Mouse (Mus musculus) embryonic facial prominence, embryonic 15.5 days (tissue): ENCODE results near the gene Nr1d2. TPM values are rescaled to one million over a fixed set of nuclear protein-coding genes. Genes with fewer than 3 reads are reported as not detected.
"Not testable (repeated sequence)": the region's sequence is repeated elsewhere in the genome, so short reads cannot be mapped to it uniquely, and the experiment has no call there.

ENCODE experiments used
- ATAC-seq: fragments of 200-750 bp; cut with Nextera tagmentation; 2 replicates; pipeline ENCODE4 v1.8.0; 2017; ENCODE audit warnings: low read depth, moderate TSS enrichment; ENCODE audit not compliant: insufficient number of reproducible peaks, low FRiP score, low TSS enrichment
- H3K27ac ChIP-seq: fragments of 300-500 bp; sonication (generic); replicated peaks from 2 replicates; pipeline ENCODE4 v1.5.1; 2015; ENCODE audit warnings: mild to moderate bottlenecking, inconsistent platforms
- H3K27me3 ChIP-seq: fragments of 300-500 bp; sonication (generic); 2 replicates; pipeline ENCODE4 v1.6.1; 2015; ENCODE audit warnings: inconsistent platforms
- H3K36me3 ChIP-seq: fragments of 300-500 bp; sonication (generic); 2 replicates; pipeline ENCODE4 v1.6.1; 2015; ENCODE audit warnings: mild to moderate bottlenecking, inconsistent platforms
- H3K4me1 ChIP-seq: fragments of 300-500 bp; sonication (generic); 2 replicates; pipeline ENCODE4 v1.6.1; 2015; ENCODE audit warnings: inconsistent platforms
- H3K4me2 ChIP-seq: fragments of 300-500 bp; sonication (generic); replicated peaks from 2 replicates; pipeline ENCODE4 v1.6.1; 2015; ENCODE audit warnings: mild to moderate bottlenecking, inconsistent platforms
- H3K4me3 ChIP-seq: fragments of 300-500 bp; sonication (generic); replicated peaks from 2 replicates; pipeline ENCODE4 v1.5.1; 2015; ENCODE audit warnings: mild to moderate bottlenecking, inconsistent platforms
- H3K9ac ChIP-seq: fragments of 300-500 bp; sonication (generic); 2 replicates; pipeline ENCODE4 v1.6.1; 2015; ENCODE audit warnings: inconsistent platforms
- H3K9me3 ChIP-seq: fragments of 300-500 bp; sonication (generic); replicated peaks from 2 replicates; pipeline ENCODE4 v1.6.1; 2016; ENCODE audit warnings: inconsistent platforms
- WGBS: fragments of 180-500 bp; shearing (Covaris S2); methylation state at CpG from one replicate; pipeline ENCODE4 v1.1.7; 2015; 5-methylcytosine and 5-hydroxymethylcytosine counted together
- polyA plus RNA-seq: library from polyadenylated mRNA; unstranded; fragments of >200 nt; fragmentation: Nextera tagmentation; extraction: Ambion mirVana; gene quantifications from 2 replicates; pipeline ENCODE4 v1.2.1, GENCODE M21; 2015

The Nr1d2 gene
- polyA plus RNA-seq, 1 experiment from 2014 or later = 7.1 TPM

DNA sequence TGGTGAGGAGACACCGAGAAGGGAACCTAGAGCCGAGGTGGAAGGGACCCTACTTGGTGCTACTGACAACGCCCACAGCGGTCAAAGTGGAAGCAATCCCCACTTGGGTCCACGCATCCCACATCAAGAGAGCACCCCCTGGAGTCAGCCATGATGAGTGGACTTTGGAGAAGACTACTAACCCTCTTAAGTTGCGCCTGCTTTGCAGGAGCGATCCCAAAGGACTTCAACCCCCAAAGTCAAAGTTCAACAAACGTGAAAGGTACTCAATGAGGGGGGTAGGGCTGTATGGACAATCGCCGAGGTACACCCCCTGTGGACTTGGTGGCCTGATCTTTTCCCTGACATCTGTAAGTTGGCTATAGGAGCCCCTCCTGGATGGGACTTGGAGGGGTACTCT lies 9.2 kb downstream of the Nr1d2 start:
- 92% methylated on average over 10 of the region's 10 CpGs for WGBS

DNA sequence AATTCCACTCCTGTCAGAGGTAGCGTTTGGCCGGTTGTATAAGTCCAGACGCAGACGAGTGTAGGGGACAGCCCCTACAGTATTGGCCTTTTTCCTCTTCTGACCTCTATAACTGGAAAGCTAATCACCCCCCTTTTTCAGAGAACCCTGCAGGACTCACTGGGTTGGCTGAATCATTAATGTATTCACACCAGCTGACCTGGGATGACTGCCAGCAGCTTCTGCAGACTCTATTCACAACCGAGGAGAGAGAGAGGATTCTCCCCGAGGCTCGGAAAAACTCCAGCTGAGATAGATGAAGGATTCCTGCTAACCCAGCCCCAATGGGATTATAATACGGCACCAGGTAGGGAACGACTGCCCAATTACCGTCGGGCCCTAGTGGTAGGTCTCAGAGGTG lies 12.7 kb downstream of the Nr1d2 start:
- H3K9me3 ChIP-seq, H3K27me3 ChIP-seq, H3K36me3 ChIP-seq, ATAC-seq, H3K4me3 ChIP-seq, H3K27ac ChIP-seq, H3K4me2 ChIP-seq, H3K9ac ChIP-seq, H3K4me1 ChIP-seq: not testable (repeated sequence)
- WGBS = 71% methylated on average over 11 of the region's 11 CpGs

More for the DNA sequence above, 9.2 kb downstream of the Nr1d2 start:
- not testable (repeated sequence) for H3K36me3 ChIP-seq, H3K9me3 ChIP-seq, ATAC-seq, H3K4me3 ChIP-seq, H3K9ac ChIP-seq, H3K27me3 ChIP-seq, H3K4me2 ChIP-seq, H3K4me1 ChIP-seq, H3K27ac ChIP-seq

DNA sequence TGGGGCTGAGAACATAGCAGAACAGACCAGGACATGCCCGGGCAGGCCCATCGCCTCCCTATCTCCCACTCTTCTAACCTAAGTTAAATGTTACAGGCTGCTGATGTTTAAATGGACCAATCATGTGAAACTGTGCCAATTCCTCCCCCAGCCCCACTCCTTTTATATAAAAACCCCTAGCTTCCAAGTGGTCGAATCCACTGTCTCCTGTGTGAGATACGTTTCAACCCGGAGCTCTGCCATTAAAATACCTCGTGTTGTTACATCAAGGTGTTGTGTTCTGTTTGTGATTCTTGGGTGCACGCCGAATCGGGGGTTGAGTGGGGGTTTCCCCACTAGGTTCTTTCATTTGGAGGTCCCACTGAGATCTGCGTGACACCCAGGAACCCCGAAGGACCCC lies 13.5 kb downstream of the Nr1d2 start:
- not testable (repeated sequence) for ATAC-seq, H3K9ac ChIP-seq, H3K27me3 ChIP-seq, H3K36me3 ChIP-seq, H3K4me1 ChIP-seq, H3K4me2 ChIP-seq, H3K27ac ChIP-seq, H3K9me3 ChIP-seq, H3K4me3 ChIP-seq
- 97% methylated on average over 11 of the region's 11 CpGs for WGBS

DNA sequence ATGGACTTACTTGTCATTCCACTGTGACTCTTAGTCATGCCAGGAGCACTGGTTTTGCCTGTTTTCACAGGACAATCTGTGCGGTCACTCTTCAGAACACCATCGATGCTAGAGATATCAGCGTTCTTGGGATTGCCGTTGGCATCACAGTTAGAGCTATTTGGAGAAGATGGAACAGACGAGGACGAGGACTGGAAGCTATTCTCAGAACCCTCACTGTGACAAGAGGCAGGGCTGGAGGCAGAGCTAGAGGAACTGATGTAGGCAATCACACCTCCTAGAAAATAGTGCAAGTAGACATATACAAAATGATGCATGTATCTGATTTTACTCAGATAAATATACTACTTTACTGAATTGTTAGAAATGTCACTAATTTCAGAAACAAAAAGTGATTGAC lies 16.9 kb downstream of the Nr1d2 start:
- no peak overlapping the region for H3K4me3 ChIP-seq
- H3K27me3 ChIP-seq = no peaks in the 10 kb centered on the region
- no peak overlapping the region for H3K9ac ChIP-seq
- no peaks in the 10 kb centered on the region for H3K4me1 ChIP-seq
- no peaks in the 10 kb centered on the region for H3K36me3 ChIP-seq
- H3K4me2 ChIP-seq = no peak overlapping the region
- H3K9me3 ChIP-seq = no peaks in the 10 kb centered on the region
- WGBS = 90% methylated on average over 6 of the region's 6 CpGs
- ATAC-seq = no peak
- no peak overlapping the region for H3K27ac ChIP-seq

DNA sequence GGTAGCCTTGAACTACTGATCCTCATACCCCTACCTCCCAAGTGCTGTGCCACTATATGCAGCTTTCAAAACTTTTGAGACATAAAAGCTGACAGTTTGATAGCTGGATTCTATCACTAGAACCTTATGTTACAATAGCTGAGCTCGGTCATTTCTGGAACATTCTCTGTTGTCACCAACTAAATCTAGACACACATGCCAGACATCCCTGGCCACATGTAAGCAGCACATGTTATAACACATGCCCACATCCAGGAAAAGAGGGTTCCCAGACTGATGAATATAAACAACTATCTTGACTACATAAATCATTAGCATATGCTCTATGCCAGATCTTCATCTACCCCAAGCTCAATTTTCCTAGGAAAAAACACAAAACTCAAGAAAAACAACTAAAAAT lies 21.8 kb downstream of the Nr1d2 start:
- Histone ChIP-seq H3K4me3 (no peak overlapping the region), H3K36me3 (no peaks in the 10 kb centered on the region), H3K9ac (no peak overlapping the region), H3K4me2 (no peak overlapping the region), H3K27ac (no peak overlapping the region), H3K4me1 (no peaks in the 10 kb centered on the region), H3K27me3 (no peaks in the 10 kb centered on the region), H3K9me3 (no peaks in the 10 kb centered on the region)
- WGBS = 81% methylated on average over 1 of the region's 1 CpGs
- ATAC-seq = no peak

DNA sequence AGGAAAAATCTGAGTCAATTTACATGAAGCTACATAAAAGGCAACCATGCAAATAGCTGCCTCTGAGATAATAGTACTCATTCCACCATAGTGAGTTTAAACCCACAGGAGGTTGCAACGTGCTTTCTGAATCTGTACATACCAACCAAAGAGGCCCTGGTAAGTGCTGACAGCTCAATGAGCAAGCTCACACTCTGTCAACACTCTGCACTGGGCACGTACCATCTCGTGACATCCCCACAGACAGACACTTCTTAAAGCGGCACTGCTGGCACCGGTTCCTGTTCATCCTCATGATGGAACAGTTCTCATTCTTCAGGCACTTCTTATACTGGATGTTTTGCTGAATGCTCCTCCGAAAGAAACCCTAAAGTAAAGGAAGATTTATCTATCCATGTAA lies 22.5 kb downstream of the Nr1d2 start:
- Histone ChIP-seq H3K4me3 (no peak overlapping the region), H3K36me3 (no peaks in the 10 kb centered on the region), H3K9me3 (no peaks in the 10 kb centered on the region), H3K27me3 (no peaks in the 10 kb centered on the region), H3K4me1 (no peaks in the 10 kb centered on the region), H3K9ac (no peak overlapping the region), H3K4me2 (no peak overlapping the region), H3K27ac (no peak overlapping the region)
- WGBS = 69% methylated on average over 6 of the region's 6 CpGs
- no peak for ATAC-seq

DNA sequence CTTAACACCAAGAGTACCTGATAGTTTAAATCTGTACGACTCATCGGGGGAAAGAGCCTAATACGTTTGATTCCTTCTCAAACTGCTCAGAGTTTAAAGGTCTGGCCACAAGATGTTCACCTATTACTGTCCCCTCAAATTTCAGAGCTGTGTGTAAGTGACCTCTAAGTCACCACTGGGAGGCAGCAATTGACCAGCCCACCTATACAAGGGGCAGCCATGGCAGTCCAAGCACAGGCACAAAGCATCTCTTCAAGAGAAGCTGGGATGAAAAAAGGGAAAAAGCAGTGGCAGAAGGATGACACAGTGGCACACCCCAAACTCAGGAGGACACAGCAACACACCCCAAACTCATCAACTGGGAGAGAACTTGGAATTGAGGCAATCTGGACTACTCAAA lies 28.1 kb downstream of the Nr1d2 start:
- no peak overlapping the region for H3K4me3 ChIP-seq
- no peak overlapping the region for H3K27ac ChIP-seq
- no peak overlapping the region for H3K4me2 ChIP-seq
- 75% methylated on average over 3 of the region's 3 CpGs for WGBS
- no peak overlapping the region for H3K9ac ChIP-seq
- H3K36me3 ChIP-seq = peaks cover 8% of the 10 kb centered on the region; the same call in 1 of the 2 replicates
- no peaks in the 10 kb centered on the region for H3K9me3 ChIP-seq
- H3K4me1 ChIP-seq = no peaks in the 10 kb centered on the region
- H3K27me3 ChIP-seq = no peaks in the 10 kb centered on the region
- no peak for ATAC-seq

DNA sequence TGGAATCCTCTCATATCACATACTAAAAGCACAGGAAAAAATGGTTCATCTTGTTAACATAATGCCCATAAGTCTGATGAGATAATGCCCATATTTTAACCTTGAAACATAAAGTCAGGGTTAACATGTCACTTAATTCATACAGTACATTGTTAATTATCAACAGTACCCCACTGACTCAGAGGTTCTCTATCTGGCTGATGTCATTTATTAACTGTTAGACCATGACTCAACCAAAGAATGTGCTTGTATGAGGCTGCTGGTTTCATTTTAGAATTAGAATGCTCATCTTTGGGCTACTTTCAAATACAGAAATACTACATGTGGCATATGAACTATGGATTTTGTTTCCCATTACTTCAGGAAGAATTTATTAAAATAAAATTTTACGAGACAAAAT lies 34.6 kb downstream of the Nr1d2 start:
- not testable (repeated sequence) for H3K27ac ChIP-seq, ATAC-seq, H3K4me3 ChIP-seq, H3K36me3 ChIP-seq, H3K9me3 ChIP-seq, H3K4me1 ChIP-seq, H3K4me2 ChIP-seq, H3K27me3 ChIP-seq, H3K9ac ChIP-seq
- WGBS = 89% methylated on average over 1 of the region's 1 CpGs

DNA sequence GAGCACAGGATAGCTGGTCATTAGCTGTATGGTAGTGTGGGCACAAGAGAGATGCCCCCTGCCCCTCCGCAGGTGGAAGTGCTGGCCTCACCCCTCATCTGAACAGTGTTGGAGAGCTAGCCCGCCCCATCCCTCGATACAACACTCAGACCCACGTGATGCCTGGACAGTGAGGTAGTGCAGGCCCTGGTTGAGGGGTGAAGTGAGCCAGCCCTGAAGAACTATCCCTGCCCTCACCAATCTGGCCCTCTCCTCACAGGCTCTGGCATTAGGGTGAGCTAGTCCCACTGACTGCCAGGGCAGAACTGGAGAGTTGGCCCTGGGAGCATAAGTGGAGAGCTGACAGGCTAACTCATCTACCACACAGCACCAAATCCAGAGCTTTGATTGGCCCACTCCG lies 37.5 kb downstream of the Nr1d2 start:
- Histone ChIP-seq H3K27me3 (no peaks in the 10 kb centered on the region), H3K4me2 (no peak overlapping the region), H3K9ac (no peak overlapping the region), H3K4me1 (no peaks in the 10 kb centered on the region), H3K36me3 (no peaks in the 10 kb centered on the region), H3K27ac (no peak overlapping the region), H3K4me3 (no peak overlapping the region), H3K9me3 (no peaks in the 10 kb centered on the region)
- WGBS = 96% methylated on average over 5 of the region's 5 CpGs
- no peak for ATAC-seq

DNA sequence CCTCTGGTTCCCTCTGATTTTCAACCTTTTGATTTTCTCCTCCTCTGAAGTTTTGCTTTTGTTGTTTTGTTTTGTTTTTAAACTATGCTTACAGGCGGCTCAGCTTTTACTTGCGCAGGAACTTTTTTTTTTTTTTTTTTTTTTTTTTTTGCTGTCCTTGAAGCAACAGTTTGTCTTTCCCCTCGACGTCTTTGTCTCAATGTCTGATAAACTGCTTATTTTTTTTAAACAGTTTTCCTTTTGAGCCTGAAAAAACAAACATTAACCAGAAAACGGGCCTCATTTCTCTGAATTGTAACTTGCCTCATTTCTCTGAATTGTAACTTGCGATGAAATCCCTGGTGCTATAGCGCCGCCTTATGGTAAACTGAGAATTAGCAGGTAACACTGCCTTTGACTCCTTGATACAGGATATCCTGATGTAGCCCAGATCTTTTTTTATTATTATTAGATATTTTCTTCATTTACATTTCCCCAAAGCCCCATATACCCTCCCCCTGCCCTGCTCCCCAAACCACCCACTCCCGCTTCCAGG lies 52.0 kb downstream of the Nr1d2 start:
- H3K4me1 ChIP-seq = no peaks in the 10 kb centered on the region
- H3K36me3 ChIP-seq = no peaks in the 10 kb centered on the region
- no peak overlapping the region for H3K4me2 ChIP-seq
- H3K4me3 ChIP-seq = no peak overlapping the region
- no peak overlapping the region for H3K27ac ChIP-seq
- H3K27me3 ChIP-seq = no peaks in the 10 kb centered on the region
- no peak overlapping the region for H3K9ac ChIP-seq
- WGBS = 44% methylated on average over 9 of the region's 9 CpGs
- H3K9me3 ChIP-seq = no peaks in the 10 kb centered on the region
- ATAC-seq = no peak

DNA sequence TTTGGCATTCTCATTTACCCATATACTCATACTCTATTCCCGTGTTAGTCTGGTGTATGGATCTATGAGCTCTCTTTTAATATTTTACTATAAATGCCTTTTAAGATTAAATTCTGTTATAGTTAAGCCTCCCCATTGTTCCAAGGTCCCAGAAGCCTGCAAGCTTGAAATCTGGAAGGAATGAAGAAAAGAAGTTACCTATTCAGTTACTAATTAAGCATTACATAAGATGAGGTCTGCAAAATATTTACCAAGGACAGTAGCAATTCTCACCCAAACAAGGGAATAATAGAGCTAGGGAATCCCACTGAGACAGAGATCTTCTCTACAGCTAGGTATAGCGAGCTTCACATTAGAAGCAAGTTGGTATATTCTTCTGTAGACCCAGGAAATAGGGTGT lies 61.4 kb downstream of the Nr1d2 start:
- H3K4me1 ChIP-seq, ATAC-seq, H3K27ac ChIP-seq, H3K4me2 ChIP-seq, H3K9me3 ChIP-seq, H3K36me3 ChIP-seq, H3K9ac ChIP-seq, H3K27me3 ChIP-seq, H3K4me3 ChIP-seq: not testable (repeated sequence)
- WGBS = 76% methylated on average over 2 of the region's 2 CpGs

DNA sequence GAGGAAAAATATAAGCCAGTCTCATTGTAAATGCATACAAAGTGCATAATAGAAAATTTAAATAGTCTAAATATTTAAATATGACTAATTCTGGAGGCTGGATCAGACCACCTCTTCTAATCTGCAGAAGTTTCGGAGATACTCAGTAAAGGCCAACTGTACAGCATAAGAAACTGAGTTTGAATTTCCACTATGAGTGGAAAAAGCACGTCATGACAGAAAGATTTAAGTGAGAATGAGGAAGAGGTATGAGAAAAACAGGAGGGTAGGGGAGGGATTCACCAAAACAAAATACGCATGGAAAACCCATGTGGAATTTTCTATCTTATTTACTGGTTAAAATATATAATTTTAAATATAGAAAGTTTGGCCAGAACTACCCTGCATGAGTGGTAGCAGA lies 71.3 kb downstream of the Nr1d2 start:
- 80% methylated on average over 3 of the region's 3 CpGs for WGBS
- ATAC-seq = no peak
- H3K27ac ChIP-seq = no peak overlapping the region

More for the DNA sequence above, 71.3 kb downstream of the Nr1d2 start:
- Histone ChIP-seq H3K9me3 (no peaks in the 10 kb centered on the region), H3K4me2 (no peak overlapping the region), H3K27me3 (no peaks in the 10 kb centered on the region), H3K4me1 (no peaks in the 10 kb centered on the region), H3K9ac (no peak overlapping the region), H3K36me3 (no peaks in the 10 kb centered on the region), H3K4me3 (no peak overlapping the region)
